Mouse (Mus musculus) naive thymus-derived CD4-positive, alpha-beta T cell, adult 2 months (primary cell): ENCODE measurements around the gene Pagr1b.

Experiments
- DNase-seq: peaks from one replicate; pipeline ENCODE4 v3.0.0-alpha.2; 2011; ENCODE audit warnings: low read depth

The Pagr1b gene

GRCm38 (mm10) chr7:127019306-127019960 is 3.1 kb upstream of the Pagr1b start:
- no peak for DNase-seq

GRCm38 (mm10) chr7:127018416-127019305 is 2.4 kb upstream of the Pagr1b start:
- no peak for DNase-seq

GRCm38 (mm10) chr7:127017950-127018345 is 1.7 kb upstream of the Pagr1b start:
- DNase-seq, result no peak

DNA sequence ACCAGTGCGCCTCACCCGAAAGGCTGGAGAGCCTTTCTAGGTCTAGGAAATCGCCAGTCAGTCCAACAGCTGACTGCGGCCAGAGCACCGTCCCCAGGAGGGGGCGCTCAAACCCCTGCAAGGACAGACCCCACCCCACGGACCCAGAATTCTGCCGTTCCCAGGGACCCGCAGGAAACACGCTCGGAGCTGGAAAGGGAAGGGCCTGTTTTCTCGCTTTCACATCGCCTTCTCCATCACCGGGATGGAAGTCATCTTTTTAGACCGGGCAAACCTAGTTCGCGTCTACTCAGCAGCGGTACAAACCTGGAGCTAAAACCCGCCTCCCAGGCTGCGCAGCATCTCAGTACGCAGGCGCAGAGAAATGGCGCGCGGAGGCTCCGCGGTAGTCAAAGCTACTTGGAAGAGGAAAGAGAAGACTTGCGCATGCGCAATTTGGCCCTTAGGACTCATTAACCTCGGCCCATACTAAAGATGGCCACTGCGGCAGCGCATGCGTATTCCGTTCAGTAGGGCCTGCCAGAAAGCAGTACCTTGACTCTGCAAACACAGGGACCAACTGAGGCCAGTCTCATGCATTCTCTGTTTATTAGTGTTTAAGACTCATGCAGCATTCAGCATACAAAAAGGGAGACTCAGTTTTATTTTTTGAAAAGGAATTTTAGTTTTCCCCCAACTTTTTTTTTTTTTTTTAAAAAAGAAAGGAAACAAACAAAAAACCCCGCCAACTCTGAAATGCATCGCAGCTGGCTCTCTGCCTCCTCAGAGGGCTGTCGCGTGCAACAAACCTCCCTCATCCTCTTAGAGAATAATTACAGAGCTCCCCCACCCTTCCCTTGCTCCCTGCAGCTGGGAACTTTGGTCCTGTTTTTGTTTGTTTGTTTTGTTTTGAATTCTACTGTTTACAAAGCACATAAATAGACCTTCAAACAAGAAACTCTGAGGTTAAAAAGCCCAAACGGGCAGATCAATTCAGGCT is 976 bp upstream of the Pagr1b start, which contains the start of gene Pagr1a:
Pagr1a (minus strand) TSS at position 382 of the 979 bp plus-strand sequence.
- DNase-seq, result peak; percentile 100

- DNase-seq, result no peak
These were observed 228 bp upstream of the Pagr1b start for GRCm38 (mm10) chr7:127016486-127016938.

GRCm38 (mm10) chr7:127016081-127016480 is 203 bp downstream of the Pagr1b start:
- no peak for DNase-seq

GRCm38 (mm10) chr7:127014993-127015392 is 1.3 kb downstream of the Pagr1b start:
- DNase-seq, result no peak

GRCm38 (mm10) chr7:127014320-127014719 is 2.0 kb downstream of the Pagr1b start, which contains the start of gene Mvp:
Gene Mvp, minus strand, starts transcription at chr7:127014621.
- peak; percentile 84 for DNase-seq

GRCm38 (mm10) chr7:127013385-127013784 is 2.9 kb downstream of the Pagr1b start:
- DNase-seq, result no peak

DNA sequence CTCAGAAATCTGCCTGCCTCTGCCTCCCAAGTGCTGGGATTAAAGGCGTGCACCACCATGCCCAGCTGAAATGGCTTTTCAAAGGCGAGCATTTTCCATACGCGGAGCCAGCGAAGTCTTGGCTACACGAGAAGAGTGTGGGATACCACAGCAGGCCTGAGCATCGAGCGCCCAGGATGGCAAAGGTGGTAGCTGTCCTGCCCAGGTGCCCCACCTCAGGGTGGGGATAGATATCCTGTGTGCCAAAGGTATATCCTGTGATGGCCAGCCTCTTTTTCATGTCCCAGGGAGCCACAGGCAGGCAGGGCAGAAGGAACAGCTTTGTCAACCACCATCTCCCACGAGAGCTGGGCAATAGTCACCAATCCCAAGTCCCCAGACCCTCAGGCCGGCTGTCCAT is 3.4 kb downstream of the Pagr1b start:
- no peak for DNase-seq

DNA sequence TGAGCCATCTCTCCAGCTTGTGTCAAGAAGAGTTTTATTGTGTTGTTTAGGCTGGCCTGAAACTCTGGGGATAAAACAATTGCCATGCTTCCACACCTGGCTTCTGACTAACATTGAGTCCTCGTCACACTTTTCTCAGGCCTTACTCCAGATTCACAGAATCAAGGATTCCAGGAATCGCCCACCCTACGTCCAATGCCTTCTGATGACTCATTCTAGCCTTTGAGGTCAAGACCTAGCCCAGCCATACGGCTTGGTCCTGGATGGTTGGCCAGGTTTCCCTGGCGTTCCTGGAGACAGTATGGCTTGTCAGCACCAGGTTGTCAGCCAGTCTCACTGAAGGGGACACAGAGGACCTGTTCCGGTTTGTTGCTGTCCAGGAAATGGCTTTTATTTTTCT is 3.9 kb downstream of the Pagr1b start:
- DNase-seq, result no peak

DNA sequence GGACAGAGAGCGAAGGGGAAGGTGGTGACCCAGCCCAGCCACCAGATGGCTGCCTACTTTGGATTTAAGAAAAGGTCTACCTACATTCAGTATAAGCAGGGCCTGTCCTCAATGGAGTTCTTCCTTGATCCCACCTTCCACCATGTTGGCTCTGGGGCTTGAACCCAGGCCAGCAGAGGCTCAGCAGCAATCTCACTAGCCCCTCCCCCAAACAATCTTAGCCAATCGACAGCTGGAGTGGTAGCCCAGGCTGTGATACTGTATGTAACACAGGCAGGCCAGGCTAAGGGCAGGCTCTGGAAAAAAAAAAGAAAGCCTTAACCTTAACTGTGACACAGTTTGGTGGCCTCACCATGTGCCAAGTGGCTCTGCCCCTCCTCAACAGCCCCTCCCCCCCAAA is 4.6 kb downstream of the Pagr1b start:
- DNase-seq, result no peak

DNA sequence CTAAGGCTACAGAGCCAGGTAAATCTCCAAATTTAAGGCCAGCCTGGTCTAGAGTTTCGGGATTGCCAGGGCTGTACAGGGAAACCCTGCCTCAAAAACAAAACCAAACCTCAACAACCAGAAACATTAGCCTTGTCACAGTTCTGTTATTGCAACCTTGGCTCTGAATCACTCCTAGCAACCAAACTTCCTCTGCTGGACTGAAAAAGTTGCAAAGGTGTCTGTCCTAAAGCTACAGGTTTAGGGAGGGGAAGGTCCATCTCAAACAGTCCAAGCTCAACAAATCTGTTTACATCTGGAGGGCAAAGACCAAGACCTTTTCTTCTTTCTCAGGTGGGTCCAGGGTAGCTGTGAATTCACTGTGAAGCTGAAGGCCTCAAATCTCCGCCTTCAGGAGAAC is 5.2 kb downstream of the Pagr1b start:
- DNase-seq, result no peak

GRCm38 (mm10) chr7:127009307-127010085 is 6.8 kb downstream of the Pagr1b start:
- DNase-seq, result no peak

DNA sequence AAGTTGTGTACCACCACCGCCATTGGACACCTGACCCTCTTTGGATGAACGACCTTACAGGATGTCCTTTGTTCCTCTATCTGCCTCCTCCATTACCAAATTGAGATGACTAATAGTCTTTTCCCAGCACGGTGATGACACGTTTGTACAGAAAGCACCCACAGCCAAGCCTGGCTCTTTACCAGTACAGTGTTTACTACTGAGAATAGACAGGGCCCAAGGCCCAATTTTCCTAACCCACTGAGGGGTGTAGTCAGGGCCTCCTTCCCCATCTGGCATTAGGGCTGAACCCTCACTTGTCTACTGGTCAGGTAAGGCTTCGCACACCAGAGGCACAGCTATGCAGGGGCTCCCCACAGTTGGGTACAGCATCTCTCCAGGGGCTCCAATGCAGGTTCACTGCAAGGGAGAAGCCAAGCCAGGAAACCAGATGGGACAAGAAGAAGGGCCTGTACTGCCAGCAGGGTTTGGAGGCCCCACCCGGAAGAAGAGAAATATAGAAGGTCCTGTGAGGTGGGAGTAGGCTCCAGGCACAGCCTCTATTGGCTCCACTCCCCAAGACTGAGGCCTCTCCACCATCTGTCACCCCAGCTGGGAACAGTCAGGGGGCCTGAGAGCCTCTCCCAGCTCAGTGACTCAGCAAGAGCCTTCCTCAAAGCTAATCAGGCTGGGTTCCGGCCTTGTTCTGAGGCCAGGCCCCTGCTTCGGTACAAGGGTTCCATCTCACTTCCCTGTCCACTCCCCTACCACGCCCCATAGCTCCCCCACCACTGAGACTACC is 7.9 kb downstream of the Pagr1b start:
- DNase-seq, result no peak

DNA sequence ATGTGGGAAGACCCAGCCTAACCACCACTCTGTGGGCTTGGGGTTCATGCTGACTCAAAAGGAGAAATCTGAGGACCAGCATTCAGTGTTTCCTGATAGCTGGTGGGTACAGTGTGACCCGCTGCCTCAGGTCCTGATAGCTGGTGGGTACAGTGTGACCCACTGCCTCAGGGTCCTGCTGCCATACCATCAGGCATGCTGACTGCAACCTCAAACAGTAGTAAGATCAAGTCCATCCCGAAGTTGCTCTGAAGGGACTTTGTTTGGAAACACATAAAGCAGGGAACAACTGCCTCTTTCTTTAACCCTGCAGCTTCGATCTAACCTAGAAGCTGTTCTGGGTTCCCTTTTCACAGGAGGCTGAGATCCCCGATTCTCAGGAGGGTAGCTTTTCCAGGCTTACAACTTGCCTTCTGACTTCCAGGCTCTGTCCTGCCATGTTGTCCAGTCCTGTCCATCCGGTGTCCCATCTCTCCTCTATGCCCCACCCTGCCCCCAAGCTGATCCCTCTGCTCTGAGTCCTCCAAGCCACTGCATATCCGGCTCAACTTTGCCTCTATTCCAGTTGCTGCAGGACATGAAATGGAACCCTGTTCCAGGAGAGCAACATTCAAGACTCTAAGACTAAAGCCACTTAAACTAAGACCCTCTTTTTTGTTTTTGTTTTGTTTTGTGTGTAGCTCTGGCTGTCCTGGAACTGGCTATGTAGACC is 8.8 kb downstream of the Pagr1b start:
- no peak for DNase-seq

DNA sequence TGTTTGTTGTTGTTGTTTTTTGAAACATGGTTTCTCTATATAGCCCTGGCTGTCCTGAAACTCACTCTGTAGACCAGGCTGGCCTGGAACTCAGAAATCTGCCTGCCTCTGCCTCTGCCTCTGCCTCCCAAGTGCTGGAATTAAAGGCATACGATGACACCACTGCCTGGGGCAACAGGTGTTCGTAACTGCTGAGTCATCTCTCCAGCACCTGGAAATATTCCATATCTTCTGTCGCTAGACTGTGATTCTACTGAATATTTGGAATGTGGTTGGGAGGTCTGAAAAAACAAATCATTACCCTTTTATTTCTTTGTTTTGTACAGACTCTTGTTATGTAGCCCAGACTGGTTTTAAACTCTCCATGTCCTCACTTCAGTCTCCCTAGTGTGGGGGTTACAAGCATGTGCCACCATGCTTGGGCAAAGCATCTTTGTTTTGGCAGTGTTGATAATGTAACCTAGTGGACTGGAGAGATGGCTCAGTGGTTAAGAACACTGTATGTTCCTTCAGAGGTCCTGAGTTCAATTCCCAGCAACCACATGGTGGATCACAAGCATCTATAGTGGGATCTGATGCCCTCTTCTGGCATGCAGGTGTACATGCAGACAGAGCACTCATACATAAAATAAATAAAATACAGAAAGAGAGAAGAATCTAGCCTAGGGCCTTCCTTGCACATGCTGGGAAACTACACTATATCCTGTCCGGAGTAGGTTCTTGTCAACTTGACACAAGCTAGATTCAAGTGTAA is 12.0 kb downstream of the Pagr1b start:
- no peak for DNase-seq

GRCm38 (mm10) chr7:127003620-127004019 is 12.7 kb downstream of the Pagr1b start:
- DNase-seq, result no peak

- peak; percentile 66 for DNase-seq
These were observed 16.7 kb downstream of the Pagr1b start for GRCm38 (mm10) chr7:126999568-126999967.
